Mouse (Mus musculus) CH12.LX (cell line): Measurements from ENCODE around the gene Tbck.

Experiments
- HCFC1 ChIP-seq: IDR thresholded peaks from 2 replicates; pipeline ENCODE4 v1.6.1; 2012; ENCODE audit warnings: low read depth, mild to moderate bottlenecking, inconsistent platforms, low read length, improper control_type of control experiment
- POLR2A ChIP-seq: IDR thresholded peaks from 2 replicates; pipeline ENCODE4 v1.6.1; 2011; ENCODE audit warnings: low read depth, mild to moderate bottlenecking, improper control_type of control experiment, low read length

- TF ChIP-seq POLR2A (no peak), HCFC1 (no peak)
Observed at GRCm38 (mm10) chr3:132784732-132785131, 100.8 kb downstream of the Tbck start.
